Comparison of ENCODE assay signal across 7 mouse cellular contexts in the genomic region with DNA sequence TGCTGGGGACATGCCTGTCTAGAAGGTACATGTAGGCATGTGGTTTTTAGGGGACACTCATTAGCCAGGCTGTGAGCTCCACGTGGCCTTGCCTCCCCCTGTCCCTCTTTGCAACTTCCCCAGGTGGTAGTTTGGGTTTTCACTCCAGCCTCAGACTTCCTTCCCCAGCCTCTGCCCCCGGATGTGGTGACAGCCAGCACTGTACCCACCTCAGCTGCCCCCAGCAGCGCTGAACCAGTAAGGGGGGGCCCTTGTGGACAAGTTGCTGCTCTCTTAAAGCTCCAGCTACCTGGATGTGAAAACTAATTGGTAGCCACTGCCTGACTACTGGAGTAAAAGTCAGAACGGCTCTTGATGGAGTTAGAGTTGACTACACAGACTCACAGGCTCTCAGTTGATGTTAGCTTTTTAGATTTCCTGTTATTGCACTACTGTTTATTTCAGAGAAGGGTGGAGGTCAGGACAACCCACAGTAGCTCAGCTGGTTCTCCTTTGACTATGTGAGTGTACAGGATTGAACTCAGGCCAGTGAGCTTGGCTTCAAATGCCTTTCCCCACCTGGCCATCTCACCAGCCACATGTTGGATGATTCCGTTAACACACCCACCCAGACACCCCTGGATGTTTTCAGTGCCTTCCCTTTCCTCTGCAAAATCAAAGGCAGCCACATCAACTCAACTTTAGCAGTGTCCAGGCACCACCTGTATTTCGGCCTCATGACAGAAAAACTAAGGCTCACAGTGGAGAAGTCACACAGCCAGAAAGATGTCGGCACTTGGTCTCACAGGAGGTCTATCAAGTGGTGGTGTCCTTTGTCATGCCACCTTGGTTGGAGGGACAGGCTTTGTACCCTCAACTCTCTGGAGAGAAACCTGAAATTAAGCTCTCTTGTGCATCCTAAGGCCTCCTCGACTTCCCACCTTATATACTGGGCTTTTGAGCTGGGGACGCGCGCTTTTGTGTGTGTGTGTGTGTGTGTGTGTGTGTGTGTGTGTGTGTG. TPM values are rescaled to one million over a fixed set of nuclear protein-coding genes. Genes with fewer than 3 reads are reported as not detected.
A peak's percentile ranks its signal among the peaks of the same experiment; 100 is the strongest.
DNase-seq lines count a peak whose midpoint lies in the region; ATAC-seq lines count a peak whose summit lies in the region.

No protein-coding gene starts in this region.

- no peaks in the 10 kb centered on the region for H3K9me3 ChIP-seq in embryonic facial prominence, embryonic 12.5 days

- ATAC-seq in embryonic facial prominence, embryonic 12.5 days (ENCODE audit: insufficient number of reproducible peaks, insufficient read depth, low FRiP score, low TSS enrichment), result no peak

- no peaks in the 10 kb centered on the region for H3K27me3 ChIP-seq in embryonic facial prominence, embryonic 12.5 days

- H3K9ac ChIP-seq in embryonic facial prominence, embryonic 12.5 days, result peak overlapping the region; percentile 81

- peak; percentile 16 for DNase-seq in Muller cell, postnatal 12 days (ENCODE audit: inconsistent ontology term)
- peak; percentile 89 for DNase-seq in induced T-regulatory cell, adult 2 months (ENCODE audit: low read depth)
- peak; percentile 60 for DNase-seq in lung, postnatal 36 days
- peak; percentile 90 to 91 for DNase-seq in spleen, postnatal 36 days (ENCODE audit: low spot score in 2 of 2)
- DNase-seq in cerebellum, postnatal 36 days, result no peak
- no peak for DNase-seq in ovary, adult 18-20 months (ENCODE audit: low spot score)

- H3K27ac ChIP-seq in embryonic facial prominence, embryonic 12.5 days, result peak overlapping the region; percentile 89

- H3K4me2 ChIP-seq in embryonic facial prominence, embryonic 12.5 days (replicated peaks), result peak overlapping the region; percentile 98

- peaks cover 46% of the 10 kb centered on the region for H3K36me3 ChIP-seq in embryonic facial prominence, embryonic 12.5 days

- WGBS in embryonic facial prominence, embryonic 12.5 days, result 43% methylated on average over 11 of the region's 11 CpGs

- H3K4me1 ChIP-seq in embryonic facial prominence, embryonic 12.5 days, result peaks cover 23% of the 10 kb centered on the region

- peak overlapping the region; percentile 63 for H3K4me3 ChIP-seq in embryonic facial prominence, embryonic 12.5 days

RNA-seq across cellular contexts. Expression of a gene that starts 0.8 kb away (rescaled TPM):
- polyA plus RNA-seq in embryonic facial prominence, embryonic 12.5 days (2016; fragmentation: Nextera tagmentation; extraction: Ambion mirVana), result 15.3 and 16.8 TPM in 2 replicates

RNA-seq across cellular contexts. Expression of a gene that starts 25.3 kb away (rescaled TPM):
- 31.4 and 33.6 TPM in 2 replicates for polyA plus RNA-seq in embryonic facial prominence, embryonic 12.5 days (2016; fragmentation: Nextera tagmentation; extraction: Ambion mirVana)

RNA-seq across cellular contexts. Expression of a gene that starts 26.2 kb away (rescaled TPM):
- polyA plus RNA-seq in embryonic facial prominence, embryonic 12.5 days (2016; fragmentation: Nextera tagmentation; extraction: Ambion mirVana), result 149 and 152 TPM in 2 replicates

RNA-seq across cellular contexts. Expression of a gene that starts 33.3 kb away (rescaled TPM):
- 13.4 and 14.6 TPM in 2 replicates for polyA plus RNA-seq in embryonic facial prominence, embryonic 12.5 days (2016; fragmentation: Nextera tagmentation; extraction: Ambion mirVana)

RNA-seq across cellular contexts. Expression of a gene that starts 49.7 kb away (rescaled TPM):
- polyA plus RNA-seq in embryonic facial prominence, embryonic 12.5 days (2016; fragmentation: Nextera tagmentation; extraction: Ambion mirVana), result 21.5 and 22.7 TPM in 2 replicates

Comparison
In these comparisons a context has a peak if more than half of its experiments do, and no peak if none do; other contexts are left out.
1. DNase-seq: peak in Muller cell, postnatal 12 days (single experiment), induced T-regulatory cell, adult 2 months (single experiment), lung, postnatal 36 days (single experiment) and spleen, postnatal 36 days (2 of 2); none in cerebellum, postnatal 36 days (0 of 2) and ovary, adult 18-20 months (single experiment).